Mouse (Mus musculus) MEL (cell line): ENCODE measurements around the gene Ska3. TPM values are rescaled to one million over a fixed set of nuclear protein-coding genes. Genes with fewer than 3 reads are reported as not detected.
A peak's percentile ranks its signal among the peaks of the same experiment; 100 is the strongest.

ENCODE experiments used
- DNase-seq: peaks from one replicate; pipeline ENCODE4 v3.0.0; 2011; ENCODE audit warnings: low read depth, low spot score
- H3K27ac ChIP-seq: 2 replicates; pipeline ENCODE4 v1.5.1; 2012; ENCODE audit warnings: low read depth, mild to moderate bottlenecking, control low read depth, low read length, moderate library complexity; ENCODE audit not compliant: control insufficient read depth
- H3K27me3 ChIP-seq, 2 experiments: fragments of 150-350 bp in 1 of 2; sonication (generic) in 1 of 2; 2 replicates each; pipeline ENCODE4 v1.6.1; 2012; ENCODE audit warnings: low read length in 2 of 2, mild to moderate bottlenecking in 2 of 2, improper control_type of control experiment in 1 of 2, moderate library complexity in 1 of 2; ENCODE audit not compliant: insufficient read depth in 2 of 2, control insufficient read depth in 1 of 2
- H3K36me3 ChIP-seq, 2 experiments: 2 replicates each; pipeline ENCODE4 v1.6.1; 2012 to 2014; ENCODE audit warnings: low read length in 2 of 2, improper control_type of control experiment in 1 of 2, inconsistent platforms in 1 of 2, mild to moderate bottlenecking in 1 of 2; ENCODE audit not compliant: insufficient read depth in 2 of 2, control insufficient read depth in 1 of 2
- H3K4me1 ChIP-seq, 2 experiments: fragments of 150-350 bp in 1 of 2; sonication (generic) in 1 of 2; 2 replicates each; pipeline ENCODE4 v1.6.1; 2012; ENCODE audit warnings: low read length in 2 of 2, improper control_type of control experiment in 1 of 2, mild to moderate bottlenecking in 1 of 2; ENCODE audit not compliant: insufficient read depth in 2 of 2, control insufficient read depth in 1 of 2
- H3K4me3 ChIP-seq, 2 experiments: fragments of 150-350 bp in 1 of 2; sonication (generic) in 1 of 2; 2 replicates each; pipeline ENCODE4 v1.5.1; 2012; ENCODE audit warnings: low read depth in 2 of 2, low read length in 2 of 2, mild to moderate bottlenecking in 2 of 2, moderate library complexity in 2 of 2, control low read depth in 1 of 2, improper control_type of control experiment in 1 of 2; ENCODE audit not compliant: control insufficient read depth in 1 of 2, insufficient read depth in 1 of 2
- H3K79me2 ChIP-seq: 2 replicates; pipeline ENCODE4 v1.6.1; 2012; ENCODE audit warnings: mild to moderate bottlenecking, low read length, moderate library complexity; ENCODE audit not compliant: control insufficient read depth, poor library complexity, insufficient read depth
- H3K9ac ChIP-seq: 2 replicates; pipeline ENCODE4 v1.6.1; 2012; ENCODE audit warnings: low read depth, mild to moderate bottlenecking, control low read depth, low read length, moderate library complexity; ENCODE audit not compliant: control insufficient read depth, poor library complexity, severe bottlenecking
- H3K9me3 ChIP-seq: fragments of 150-350 bp; sonication (generic); replicated peaks from 2 replicates; pipeline ENCODE4 v1.6.1; 2012; ENCODE audit warnings: mild to moderate bottlenecking, low read length, improper control_type of control experiment, moderate library complexity; ENCODE audit not compliant: insufficient read depth
- CHD1 ChIP-seq: IDR thresholded peaks from 2 replicates; pipeline ENCODE4 v1.6.1; 2012; ENCODE audit warnings: low read depth, mild to moderate bottlenecking, inconsistent platforms, low read length, improper control_type of control experiment
- E2F4 ChIP-seq: IDR thresholded peaks from 2 replicates; pipeline ENCODE4 v1.6.1; 2011; ENCODE audit warnings: low read depth, low read length, improper control_type of control experiment, borderline replicate concordance
- EP300 ChIP-seq, 2 experiments: IDR thresholded peaks; 2 replicates each; pipeline ENCODE4 v1.6.1; 2011; ENCODE audit warnings: improper control_type of control experiment in 2 of 2, low read length in 2 of 2, low read depth in 1 of 2, mild to moderate bottlenecking in 1 of 2
- ETS1 ChIP-seq: IDR thresholded peaks from 2 replicates; pipeline ENCODE4 v1.6.1; 2012; ENCODE audit warnings: low read depth, mild to moderate bottlenecking, inconsistent platforms, low read length, improper control_type of control experiment, moderate library complexity
- GABPA ChIP-seq: IDR thresholded peaks from 2 replicates; pipeline ENCODE4 v1.6.1; 2012; ENCODE audit warnings: low read depth, mild to moderate bottlenecking, inconsistent platforms, low read length, improper control_type of control experiment, moderate library complexity
- GATA1 ChIP-seq: IDR thresholded peaks from 2 replicates; pipeline ENCODE4 v1.6.1; 2011; ENCODE audit warnings: low read depth, low read length, improper control_type of control experiment
- JUND ChIP-seq: IDR thresholded peaks from 2 replicates; pipeline ENCODE4 v1.6.1; 2011; ENCODE audit warnings: low read depth, mild to moderate bottlenecking, improper control_type of control experiment, low read length
- KAT2A ChIP-seq: conservative IDR thresholded peaks from 2 replicates; pipeline ENCODE4 v1.6.1; 2012; ENCODE audit warnings: low read depth, low read length, improper control_type of control experiment, inconsistent platforms
- MAFK ChIP-seq: IDR thresholded peaks from 2 replicates; pipeline ENCODE4 v1.6.1; 2011; ENCODE audit warnings: low read depth, mild to moderate bottlenecking, low read length, improper control_type of control experiment, borderline replicate concordance
- MEF2A ChIP-seq: IDR thresholded peaks from 2 replicates; pipeline ENCODE4 v1.6.1; 2014; ENCODE audit warnings: low read depth, mild to moderate bottlenecking, inconsistent platforms, low read length, improper control_type of control experiment; ENCODE audit not compliant: poor library complexity, insufficient replicate concordance, severe bottlenecking; ENCODE audit errors: extremely low read depth
- MYB ChIP-seq: IDR thresholded peaks from 2 replicates; pipeline ENCODE4 v1.6.1; 2011; ENCODE audit warnings: mild to moderate bottlenecking, low read depth, low read length, improper control_type of control experiment
- NELFE ChIP-seq: IDR thresholded peaks from 2 replicates; pipeline ENCODE4 v1.6.1; 2011; ENCODE audit warnings: low read depth, low read length, improper control_type of control experiment
- NRF1 ChIP-seq: IDR thresholded peaks from 2 replicates; pipeline ENCODE4 v1.6.1; 2014; ENCODE audit warnings: low read depth, mild to moderate bottlenecking, inconsistent platforms, low read length, improper control_type of control experiment, moderate library complexity; ENCODE audit not compliant: poor library complexity, insufficient read depth, severe bottlenecking
- POLR2A ChIP-seq, 2 experiments: IDR thresholded peaks; 2 replicates each; pipeline ENCODE4 v1.6.1; 2011 to 2012; ENCODE audit warnings: low read length in 2 of 2, mild to moderate bottlenecking in 2 of 2, control low read depth in 1 of 2, improper control_type of control experiment in 1 of 2, low read depth in 1 of 2, moderate library complexity in 1 of 2; ENCODE audit not compliant: control insufficient read depth in 1 of 2, insufficient read depth in 1 of 2, poor library complexity in 1 of 2
- POLR2AphosphoS2 ChIP-seq: IDR thresholded peaks from 2 replicates; pipeline ENCODE4 v1.6.1; 2011; ENCODE audit warnings: low read length, improper control_type of control experiment
- RAD21 ChIP-seq: IDR thresholded peaks from 2 replicates; pipeline ENCODE4 v1.6.1; 2011; ENCODE audit warnings: mild to moderate bottlenecking, low read depth, low read length, improper control_type of control experiment
- SMC3 ChIP-seq: IDR thresholded peaks from 2 replicates; pipeline ENCODE4 v1.6.1; 2011; ENCODE audit warnings: low read depth, low read length, improper control_type of control experiment
- TAL1 ChIP-seq: IDR thresholded peaks from 2 replicates; pipeline ENCODE4 v1.6.1; 2012; ENCODE audit warnings: mild to moderate bottlenecking, inconsistent platforms, low read length, moderate library complexity, mixed read lengths
- TCF12 ChIP-seq: IDR thresholded peaks from 2 replicates; pipeline ENCODE4 v1.6.1; 2014; ENCODE audit warnings: low read depth, mild to moderate bottlenecking, inconsistent platforms, low read length, improper control_type of control experiment, moderate library complexity
- UBTF ChIP-seq: IDR thresholded peaks from 2 replicates; pipeline ENCODE4 v1.6.1; 2012; ENCODE audit warnings: low read depth, mild to moderate bottlenecking, inconsistent platforms, low read length, improper control_type of control experiment, moderate library complexity, borderline replicate concordance; ENCODE audit not compliant: insufficient read depth
- USF2 ChIP-seq, 2 experiments: IDR thresholded peaks; 2 replicates each; pipeline ENCODE4 v1.6.1; 2011 to 2012; ENCODE audit warnings: improper control_type of control experiment in 2 of 2, low read length in 2 of 2, borderline replicate concordance in 1 of 2, inconsistent platforms in 1 of 2, low read depth in 1 of 2, mild to moderate bottlenecking in 1 of 2; ENCODE audit not compliant: insufficient read depth in 1 of 2
- ZMIZ1 ChIP-seq: IDR thresholded peaks from 2 replicates; pipeline ENCODE4 v1.6.1; 2012; ENCODE audit warnings: low read depth, mild to moderate bottlenecking, inconsistent platforms, low read length, improper control_type of control experiment, moderate library complexity
- ZNF384 ChIP-seq: IDR thresholded peaks from 2 replicates; pipeline ENCODE4 v1.6.1; 2012; ENCODE audit warnings: low read depth, mild to moderate bottlenecking, inconsistent platforms, low read length, improper control_type of control experiment
- polyA plus RNA-seq, 2 experiments: library from polyadenylated mRNA; stranded (reverse) in 1 of 2; unstranded in 1 of 2; fragments of >175 nt in 1 of 2; fragments of >200 nt in 1 of 2; gene quantifications; 2 replicates each; pipeline versions ENCODE4 v1.2.1 to v1.2.4; 2012; ENCODE audit warnings: low replicate concordance in 2 of 2, low read depth in 1 of 2; ENCODE audit not compliant: insufficient read length in 2 of 2, insufficient read depth in 1 of 2, missing spikeins in 1 of 2
- total RNA-seq: library from RNA; depleted of rRNA; stranded (reverse); fragments of 300-350 nt; gene quantifications from 2 replicates; pipeline ENCODE4 v1.2.3, GENCODE M21; 2012

Ska3 gene
- total and polyA plus RNA-seq, 3 experiments = 20.2 to 29.7 TPM; not detected in 1

GRCm38 (mm10) chr14:57833526-57833925 lies 7.5 kb upstream of the Ska3 start:
- H3K9me3 ChIP-seq = no peaks in the 10 kb centered on the region
- H3K36me3 ChIP-seq = peaks cover 0 to 9% of the 10 kb centered on the region in 2 experiments
- peaks cover 0 to 5% of the 10 kb centered on the region in 2 experiments; a peak in 3 of 4 replicates for H3K4me1 ChIP-seq
- H3K27ac ChIP-seq = no peak overlapping the region
- DNase-seq = no peak
- TF ChIP-seq ZNF384 (no peak), GATA1 (no peak), E2F4 (no peak), NRF1 (no peak), RAD21 (no peak), TAL1 (no peak), USF2 (IDR thresholded peaks at IDR 0.05; ENCODE audit: borderline replicate concordance in 1 of 2, insufficient read depth in 1 of 2, low read depth in 1 of 2, low read length in 2 of 2) (no peak), POLR2A (IDR thresholded peaks at IDR 0.05; ENCODE audit: control insufficient read depth in 1 of 2, insufficient read depth in 1 of 2, low read depth in 1 of 2, low read length in 2 of 2, poor library complexity in 1 of 2) (no peak), SMC3 (no peak), CHD1 (no peak), JUND (no peak), POLR2AphosphoS2 (no peak)
- H3K9ac ChIP-seq = no peak overlapping the region
- H3K4me3 ChIP-seq = no peak overlapping the region
- H3K27me3 ChIP-seq = no peaks in the 10 kb centered on the region
- no peaks in the 10 kb centered on the region for H3K79me2 ChIP-seq

GRCm38 (mm10) chr14:57827284-57827683 lies 1.3 kb upstream of the Ska3 start:
- Histone ChIP-seq H3K27ac (peak overlapping the region; percentile 88), H3K27me3 (no peaks in the 10 kb centered on the region), H3K4me1 (peaks cover 7 to 13% of the 10 kb centered on the region in 2 experiments), H3K79me2 (peaks cover 32% of the 10 kb centered on the region), H3K36me3 (peaks cover 5 to 23% of the 10 kb centered on the region in 2 experiments; a peak in 3 of 4 replicates), H3K9ac (peak overlapping the region; percentile 81), H3K9me3 (no peaks in the 10 kb centered on the region), H3K4me3 (peak overlapping the region; percentile 71 to 84)
- TF ChIP-seq POLR2AphosphoS2 (0 out of 2 replicates have a peak, but pooled peaks have one; percentile 47), MYB (no peak), GATA1 (peak; percentile 41; the same call in 1 of the 2 replicates), ZNF384 (no peak)
- peak; percentile 47 for DNase-seq

GRCm38 (mm10) chr14:57820839-57821238 lies 5.1 kb downstream of the Ska3 start:
- no peak overlapping the region for H3K4me3 ChIP-seq
- H3K4me1 ChIP-seq = peaks cover 13 to 14% of the 10 kb centered on the region in 2 experiments; a peak in 3 of 4 replicates
- H3K9ac ChIP-seq = no peak overlapping the region
- no peaks in the 10 kb centered on the region for H3K27me3 ChIP-seq
- DNase-seq = peak; percentile 38
- no peak overlapping the region for H3K27ac ChIP-seq
- H3K9me3 ChIP-seq = no peaks in the 10 kb centered on the region
- peaks cover 25 to 41% of the 10 kb centered on the region in 2 experiments for H3K36me3 ChIP-seq
- H3K79me2 ChIP-seq = peaks cover 25% of the 10 kb centered on the region
- no peak for TF ChIP-seq RAD21
- TF ChIP-seq KAT2A = no peak
- no peak for TF ChIP-seq NELFE
- TF ChIP-seq ZNF384 = no peak
- TF ChIP-seq CHD1 = no peak
- TF ChIP-seq POLR2AphosphoS2 = no peak
- peak; percentile 44; the same call in 1 of the 2 replicates for TF ChIP-seq TCF12
- TF ChIP-seq MAFK = no peak
- TF ChIP-seq E2F4 = no peak
- no peak for TF ChIP-seq GABPA
- TF ChIP-seq MEF2A = no peak
- no peak for TF ChIP-seq ZMIZ1
- no peak for TF ChIP-seq USF2 (IDR thresholded peaks at IDR 0.05; ENCODE audit: borderline replicate concordance in 1 of 2, insufficient read depth in 1 of 2, low read depth in 1 of 2, low read length in 2 of 2)
- no peak for TF ChIP-seq UBTF
- TF ChIP-seq EP300 (IDR thresholded peaks at IDR 0.05; ENCODE audit: low read depth in 1 of 2, low read length in 2 of 2) = peak; percentile 20 to 38; a peak in 1 of 4 replicates
- no peak for TF ChIP-seq JUND
- peak; percentile 33; the same call in 1 of the 2 replicates for TF ChIP-seq ETS1
